ENCODE assay signal across 19 mouse cellular contexts in the genomic region with DNA sequence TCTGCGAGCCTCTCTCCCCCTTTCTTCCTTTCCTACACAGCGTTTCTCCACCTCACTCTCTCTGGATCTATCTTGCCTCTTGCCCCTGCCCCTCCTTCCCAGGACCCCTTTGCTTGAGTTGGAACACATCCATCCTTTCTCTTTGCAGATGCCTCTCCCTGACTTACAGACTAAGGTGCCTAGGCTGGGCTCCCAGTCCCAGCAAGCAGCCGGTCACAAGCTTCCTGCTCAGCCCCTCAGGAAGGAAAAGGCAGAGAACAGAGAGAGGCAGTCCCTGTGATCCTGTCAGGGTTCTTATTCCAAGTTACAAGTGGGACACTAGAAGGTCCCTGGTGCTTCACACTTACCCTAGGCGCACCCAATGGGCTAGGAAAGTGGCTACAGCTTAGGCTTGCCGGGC. TPM values are rescaled to one million over a fixed set of nuclear protein-coding genes. Genes with fewer than 3 reads are reported as not detected.
DNase-seq lines count a peak whose midpoint lies in the region; ATAC-seq lines count a peak whose summit lies in the region.
"Had no signal": no experiment of that assay in that cellular context is flagged by ENCODE, and none has a peak within 500 bp of the region (broad histone marks: within the 10 kb centered on the region; RNA-seq: fewer than 3 reads in every experiment).

No protein-coding gene starts in this region.

- H3K4me1 ChIP-seq in midbrain, embryonic 10.5 days: peaks cover 59% of the 10 kb centered on the region
- peaks cover 7% of the 10 kb centered on the region; the same call in 1 of the 2 replicates for H3K4me1 ChIP-seq in midbrain, embryonic 15.5 days
- H3K4me1 ChIP-seq in hindbrain, embryonic 13.5 days (replicated peaks): peaks cover 27% of the 10 kb centered on the region
- peaks cover 41% of the 10 kb centered on the region for H3K4me1 ChIP-seq in kidney, embryonic 16.5 days (ENCODE audit: insufficient read depth, low read length)
- H3K4me1 ChIP-seq in neural tube, embryonic 14.5 days (ENCODE audit: control insufficient read depth, insufficient read depth, low read length): no peaks in the 10 kb centered on the region
- H3K4me1 ChIP-seq: liver, embryonic 15.5 days had no signal

- ATAC-seq in midbrain, embryonic 15.5 days (replicated peaks): no peak
- ATAC-seq in hindbrain, embryonic 13.5 days (ENCODE audit: low FRiP score): no peak
- ATAC-seq in kidney, embryonic 16.5 days (ENCODE audit: low FRiP score, low TSS enrichment): no peak
- ATAC-seq in neural tube, embryonic 14.5 days (ENCODE audit: low read depth): no peak
- ATAC-seq: midbrain, embryonic 13.5 days had no signal

- no peak overlapping the region for H3K9ac ChIP-seq in midbrain, embryonic 15.5 days
- peak overlapping the region; percentile 75 for H3K9ac ChIP-seq in hindbrain, embryonic 13.5 days
- H3K9ac ChIP-seq in kidney, embryonic 16.5 days (replicated peaks; ENCODE audit: low read length): peak overlapping the region; percentile 93
- H3K9ac ChIP-seq in neural tube, embryonic 14.5 days (replicated peaks; ENCODE audit: low read depth, low read length): peak overlapping the region; percentile 44
- H3K9ac ChIP-seq: limb, embryonic 12.5 days; liver, embryonic 15.5 days; midbrain, embryonic 13.5 days; stomach, embryonic 15.5 days had no signal

- 2% methylated on average over 5 of the region's 5 CpGs for WGBS in midbrain, embryonic 10.5 days
- 8% methylated on average over 5 of the region's 5 CpGs for WGBS in midbrain, embryonic 15.5 days
- WGBS in hindbrain, embryonic 13.5 days: 2% methylated on average over 5 of the region's 5 CpGs
- WGBS in kidney, embryonic 16.5 days: 0% methylated on average over 5 of the region's 5 CpGs
- 3% methylated on average over 5 of the region's 5 CpGs for WGBS in neural tube, embryonic 14.5 days

- peaks cover 100% of the 10 kb centered on the region for H3K27me3 ChIP-seq in midbrain, embryonic 10.5 days (ENCODE audit: low read depth, poor library complexity, severe bottlenecking)
- H3K27me3 ChIP-seq in midbrain, embryonic 15.5 days (replicated peaks): peaks cover 97% of the 10 kb centered on the region
- peaks cover 100% of the 10 kb centered on the region for H3K27me3 ChIP-seq in hindbrain, embryonic 13.5 days
- H3K27me3 ChIP-seq in kidney, embryonic 16.5 days (ENCODE audit: insufficient read depth, low read length): peaks cover 90% of the 10 kb centered on the region
- H3K27me3 ChIP-seq in neural tube, embryonic 14.5 days (ENCODE audit: control insufficient read depth, insufficient read depth, low read length): peaks cover 58% of the 10 kb centered on the region

- H3K4me3 ChIP-seq in midbrain, embryonic 10.5 days: 0 out of 2 replicates have a peak overlapping the region, but pooled peaks have one; percentile 14
- H3K4me3 ChIP-seq in midbrain, embryonic 15.5 days: no peak overlapping the region
- peak overlapping the region; percentile 35 for H3K4me3 ChIP-seq in hindbrain, embryonic 13.5 days
- peak overlapping the region; percentile 68 for H3K4me3 ChIP-seq in kidney, embryonic 16.5 days (ENCODE audit: low read length)
- H3K4me3 ChIP-seq in neural tube, embryonic 14.5 days (ENCODE audit: low read depth, low read length): peak overlapping the region; percentile 20
- H3K4me3 ChIP-seq: limb, embryonic 12.5 days; liver, embryonic 15.5 days; midbrain, embryonic 13.5 days; stomach, embryonic 15.5 days had no signal

- H3K4me2 ChIP-seq in midbrain, embryonic 15.5 days: no peak overlapping the region
- peak overlapping the region; percentile 52 for H3K4me2 ChIP-seq in hindbrain, embryonic 13.5 days
- H3K4me2 ChIP-seq in kidney, embryonic 16.5 days (replicated peaks; ENCODE audit: low read depth, low read length): peak overlapping the region; percentile 70
- H3K4me2 ChIP-seq in neural tube, embryonic 14.5 days (ENCODE audit: low read depth, low read length): peak overlapping the region; percentile 35
- H3K4me2 ChIP-seq: limb, embryonic 12.5 days; liver, embryonic 15.5 days; midbrain, embryonic 13.5 days; stomach, embryonic 15.5 days had no signal

- peak; percentile 38 for DNase-seq in midbrain, embryonic 10.5 days (ENCODE audit: low spot score)
- no peak for DNase-seq in MN1 (ENCODE audit: low spot score)
- DNase-seq in liver: no peak
- no peak for DNase-seq in left cerebral cortex, adult 9 months (ENCODE audit: low spot score in 2 of 2)
- DNase-seq: adrenal gland, postnatal 10 days; cerebellum, adult 9-11 months; layer of hippocampus, postnatal 36 days; lung, postnatal 10 days; thymus, postnatal 14 days had no signal

- H3K9me3 ChIP-seq in midbrain, embryonic 10.5 days (replicated peaks): no peaks in the 10 kb centered on the region
- H3K9me3 ChIP-seq in midbrain, embryonic 15.5 days: no peaks in the 10 kb centered on the region
- H3K9me3 ChIP-seq in hindbrain, embryonic 13.5 days: no peaks in the 10 kb centered on the region
- H3K9me3 ChIP-seq in kidney, embryonic 16.5 days (ENCODE audit: low read length): no peaks in the 10 kb centered on the region
- H3K9me3 ChIP-seq in neural tube, embryonic 14.5 days (ENCODE audit: control insufficient read depth, low read length): no peaks in the 10 kb centered on the region
- H3K9me3 ChIP-seq: limb, embryonic 12.5 days; liver, embryonic 15.5 days; midbrain, embryonic 13.5 days; stomach, embryonic 15.5 days had no signal

- no peak overlapping the region for H3K27ac ChIP-seq in midbrain, embryonic 10.5 days (replicated peaks)
- no peak overlapping the region for H3K27ac ChIP-seq in midbrain, embryonic 15.5 days
- H3K27ac ChIP-seq in hindbrain, embryonic 13.5 days: peak overlapping the region; percentile 92
- H3K27ac ChIP-seq in kidney, embryonic 16.5 days (ENCODE audit: low read length): peak overlapping the region; percentile 98
- H3K27ac ChIP-seq in neural tube, embryonic 14.5 days (ENCODE audit: low read depth, low read length): peak overlapping the region; percentile 73
- H3K27ac ChIP-seq: limb, embryonic 12.5 days; liver, embryonic 15.5 days; midbrain, embryonic 13.5 days; stomach, embryonic 15.5 days had no signal

- H3K36me3 ChIP-seq in midbrain, embryonic 10.5 days: no peaks in the 10 kb centered on the region
- H3K36me3 ChIP-seq in midbrain, embryonic 15.5 days (replicated peaks): no peaks in the 10 kb centered on the region
- no peaks in the 10 kb centered on the region for H3K36me3 ChIP-seq in hindbrain, embryonic 13.5 days
- H3K36me3 ChIP-seq in kidney, embryonic 16.5 days (ENCODE audit: insufficient read depth, low read length): no peaks in the 10 kb centered on the region
- H3K36me3 ChIP-seq in neural tube, embryonic 14.5 days (ENCODE audit: control insufficient read depth, insufficient read depth, low read length): no peaks in the 10 kb centered on the region
- H3K36me3 ChIP-seq: limb, embryonic 12.5 days; liver, embryonic 15.5 days; midbrain, embryonic 13.5 days; stomach, embryonic 15.5 days had no signal

RNA-seq across cellular contexts. Expression of a gene that starts 7.6 kb away (rescaled TPM):
- polyA plus RNA-seq in midbrain, embryonic 10.5 days (2016; fragmentation: Nextera tagmentation; extraction: Ambion mirVana): 0.60 and 1.1 TPM in 2 replicates
- 0.68 TPM in 2 replicates for polyA plus RNA-seq in midbrain, embryonic 15.5 days (2015; fragmentation: Nextera tagmentation; extraction: Ambion mirVana)
- 17.1 and 17.2 TPM in 2 replicates for polyA plus RNA-seq in hindbrain, embryonic 13.5 days (2015; fragmentation: Nextera tagmentation; extraction: Ambion mirVana)
- polyA plus RNA-seq in kidney, embryonic 16.5 days (2015; fragmentation: Nextera tagmentation; extraction: Ambion mirVana): 23.8 and 33.2 TPM in 2 replicates
- polyA plus RNA-seq in neural tube, embryonic 14.5 days (2014; fragmentation: Nextera tagmentation; extraction: Ambion mirVana): 23.8 and 27.0 TPM in 2 replicates
- polyA plus RNA-seq: C2C12; heart, embryonic 14.5 days; limb, embryonic 12.5 days; liver, embryonic 15.5 days; stomach, embryonic 15.5 days had no signal

Comparison
In these comparisons a context has a peak if more than half of its experiments do, and no peak if none do; other contexts are left out.
1. H3K27ac ChIP-seq: peak in hindbrain, embryonic 13.5 days (single experiment), kidney, embryonic 16.5 days (single experiment) and neural tube, embryonic 14.5 days (single experiment); none in midbrain, embryonic 10.5 days (single experiment) and midbrain, embryonic 15.5 days (single experiment).